Mouse (Mus musculus): ENCODE data around the gene Krt87. TPM values are rescaled to one million over a fixed set of nuclear protein-coding genes. Genes with fewer than 3 reads are reported as not detected.
A peak's percentile ranks its signal among the peaks of the same experiment; 100 is the strongest.

Krt87 gene
- polyA plus RNA-seq, 1 experiment from 2014 or later = 0.05 TPM

- Histone ChIP-seq H3K4me2 (ENCODE audit: low read length) (peak overlapping the region; percentile 56), H3K36me3 (ENCODE audit: insufficient read depth, low read length) (no peaks in the 10 kb centered on the region), H3K27ac (no peak overlapping the region), H3K4me3 (replicated peaks; ENCODE audit: low read depth, low read length) (peak overlapping the region; percentile 17), H3K4me1 (replicated peaks; ENCODE audit: insufficient read depth, low read length) (peaks cover 6% of the 10 kb centered on the region; the same call in 1 of the 2 replicates), H3K27me3 (ENCODE audit: insufficient read depth, low read length) (no peaks in the 10 kb centered on the region), H3K9ac (ENCODE audit: low read depth, low read length) (no peak overlapping the region), H3K9me3 (replicated peaks; ENCODE audit: low read length) (no peaks in the 10 kb centered on the region)
- peak; percentile 61 for TF ChIP-seq CTCF (IDR thresholded peaks at IDR 0.05; ENCODE audit: low read depth)
- 4% methylated on average over 31 of the region's 31 CpGs for WGBS
- ATAC-seq (replicated peaks; ENCODE audit: low FRiP score, low read depth) = no peak
- DNase-seq (ENCODE audit: low spot score) = peak; percentile 46
Observed at GRCm38 (mm10) chr15:101479007-101479665, 40.5 kb upstream of the Krt87 start.

- 17% methylated on average over 10 of the region's 10 CpGs for WGBS
- Histone ChIP-seq H3K9me3 (replicated peaks; ENCODE audit: low read length) (no peaks in the 10 kb centered on the region), H3K27me3 (ENCODE audit: insufficient read depth, low read length) (no peaks in the 10 kb centered on the region), H3K36me3 (ENCODE audit: insufficient read depth, low read length) (no peaks in the 10 kb centered on the region), H3K4me1 (replicated peaks; ENCODE audit: insufficient read depth, low read length) (no peaks in the 10 kb centered on the region), H3K9ac (ENCODE audit: low read depth, low read length) (no peak within 1 kb of the TSS), H3K27ac (no peak within 1 kb of the TSS), H3K4me3 (replicated peaks; ENCODE audit: low read depth, low read length) (no peak within 1 kb of the TSS), H3K4me2 (ENCODE audit: low read length) (no peak within 1 kb of the TSS)
- DNase-seq (ENCODE audit: low spot score) (peak; percentile 80), ATAC-seq (replicated peaks; ENCODE audit: low FRiP score, low read depth) (no peak)
- no peak for TF ChIP-seq CTCF (IDR thresholded peaks at IDR 0.05; ENCODE audit: low read depth)
Observed at GRCm38 (mm10) chr15:101472952-101473528, 34.4 kb upstream of the Krt87 start, which contains the start of gene Krt86. Gene Krt86 (plus strand): TSS chr15:101473478.

- no peak overlapping the region for H3K4me2 ChIP-seq (ENCODE audit: low read length)
- DNase-seq (ENCODE audit: low spot score) = no peak
- WGBS = 83% methylated on average over 4 of the region's 4 CpGs
- H3K4me1 ChIP-seq (replicated peaks; ENCODE audit: insufficient read depth, low read length) = no peaks in the 10 kb centered on the region
- H3K9me3 ChIP-seq (replicated peaks; ENCODE audit: low read length) = no peaks in the 10 kb centered on the region
- TF ChIP-seq CTCF (IDR thresholded peaks at IDR 0.05; ENCODE audit: low read depth) = no peak
- no peaks in the 10 kb centered on the region for H3K36me3 ChIP-seq (ENCODE audit: insufficient read depth, low read length)
- no peak overlapping the region for H3K27ac ChIP-seq
- no peak overlapping the region for H3K4me3 ChIP-seq (replicated peaks; ENCODE audit: low read depth, low read length)
- H3K9ac ChIP-seq (ENCODE audit: low read depth, low read length) = no peak overlapping the region
- ATAC-seq (replicated peaks; ENCODE audit: low FRiP score, low read depth) = no peak
- H3K27me3 ChIP-seq (ENCODE audit: insufficient read depth, low read length) = no peaks in the 10 kb centered on the region
Observed at GRCm38 (mm10) chr15:101469093-101469492, 30.5 kb upstream of the Krt87 start.

- no peak for ATAC-seq (replicated peaks; ENCODE audit: low FRiP score, low read depth)
- no peak for TF ChIP-seq CTCF (IDR thresholded peaks at IDR 0.05; ENCODE audit: low read depth)
- H3K36me3 ChIP-seq (ENCODE audit: insufficient read depth, low read length) = no peaks in the 10 kb centered on the region
- no peaks in the 10 kb centered on the region for H3K9me3 ChIP-seq (replicated peaks; ENCODE audit: low read length)
- no peaks in the 10 kb centered on the region for H3K4me1 ChIP-seq (replicated peaks; ENCODE audit: insufficient read depth, low read length)
- 77% methylated on average over 13 of the region's 13 CpGs for WGBS
- no peak within 1 kb of the TSS for H3K27ac ChIP-seq
- H3K4me2 ChIP-seq (ENCODE audit: low read length) = no peak within 1 kb of the TSS
- DNase-seq (ENCODE audit: low spot score) = no peak
- no peaks in the 10 kb centered on the region for H3K27me3 ChIP-seq (ENCODE audit: insufficient read depth, low read length)
- no peak within 1 kb of the TSS for H3K4me3 ChIP-seq (replicated peaks; ENCODE audit: low read depth, low read length)
- H3K9ac ChIP-seq (ENCODE audit: low read depth, low read length) = no peak within 1 kb of the TSS
Observed at GRCm38 (mm10) chr15:101463651-101464050, 25.0 kb upstream of the Krt87 start, which contains the start of gene Krt81. Gene Krt81 (minus strand): TSS chr15:101463751.

- ATAC-seq (replicated peaks; ENCODE audit: low FRiP score, low read depth) = no peak
- Histone ChIP-seq H3K36me3 (ENCODE audit: insufficient read depth, low read length) (no peaks in the 10 kb centered on the region), H3K4me3 (replicated peaks; ENCODE audit: low read depth, low read length) (no peak overlapping the region), H3K4me2 (ENCODE audit: low read length) (no peak overlapping the region), H3K9ac (ENCODE audit: low read depth, low read length) (no peak overlapping the region), H3K4me1 (replicated peaks; ENCODE audit: insufficient read depth, low read length) (no peaks in the 10 kb centered on the region), H3K27ac (no peak overlapping the region), H3K9me3 (replicated peaks; ENCODE audit: low read length) (no peaks in the 10 kb centered on the region), H3K27me3 (ENCODE audit: insufficient read depth, low read length) (no peaks in the 10 kb centered on the region)
- TF ChIP-seq CTCF (IDR thresholded peaks at IDR 0.05; ENCODE audit: low read depth) = 0 out of 2 replicates have a peak, but pooled peaks have one; percentile 28
- DNase-seq (ENCODE audit: low spot score) = no peak
- WGBS = 70% methylated on average over 14 of the region's 14 CpGs
Observed at GRCm38 (mm10) chr15:101459283-101459682, 20.7 kb upstream of the Krt87 start.

- Histone ChIP-seq H3K4me1 (replicated peaks; ENCODE audit: insufficient read depth, low read length) (no peaks in the 10 kb centered on the region), H3K27me3 (ENCODE audit: insufficient read depth, low read length) (no peaks in the 10 kb centered on the region), H3K9ac (ENCODE audit: low read depth, low read length) (no peak overlapping the region), H3K9me3 (replicated peaks; ENCODE audit: low read length) (no peaks in the 10 kb centered on the region), H3K36me3 (ENCODE audit: insufficient read depth, low read length) (no peaks in the 10 kb centered on the region), H3K27ac (no peak overlapping the region), H3K4me3 (replicated peaks; ENCODE audit: low read depth, low read length) (no peak overlapping the region), H3K4me2 (ENCODE audit: low read length) (no peak overlapping the region)
- DNase-seq (ENCODE audit: low spot score) (peak; percentile 64), ATAC-seq (replicated peaks; ENCODE audit: low FRiP score, low read depth) (no peak)
- 49% methylated on average over 16 of the region's 16 CpGs for WGBS
- TF ChIP-seq CTCF (IDR thresholded peaks at IDR 0.05; ENCODE audit: low read depth) = no peak
Observed at GRCm38 (mm10) chr15:101458361-101458930, 19.8 kb upstream of the Krt87 start.
